Mouse (Mus musculus) G1E (cell line): ENCODE measurements at regions not wholly inside any gene's neighbourhood (a gene's known extent, or its start where the extent isn't known, plus 50 kb on each side); places are given as distances from the start of the nearest gene placed in this dataset.

ENCODE experiments used
- ATAC-seq: 2 replicates; pipeline ENCODE4 v1.8.0; 2016; ENCODE audit warnings: mild to moderate bottlenecking; ENCODE audit not compliant: insufficient number of reproducible peaks, poor library complexity, low FRiP score, severe bottlenecking; ENCODE audit errors: extremely low read depth
- DNase-seq: peaks from one replicate; pipeline ENCODE4 v3.0.0; 2012; ENCODE audit warnings: low spot score
- H3K27me3 ChIP-seq: 2 replicates; pipeline ENCODE4 v1.6.1; 2012; ENCODE audit warnings: mild to moderate bottlenecking, low read length, inconsistent platforms; ENCODE audit not compliant: insufficient read depth
- H3K36me3 ChIP-seq: replicated peaks from 2 replicates; pipeline ENCODE3; 2012; ENCODE audit warnings: mild to moderate bottlenecking, inconsistent platforms
- H3K4me1 ChIP-seq: 2 replicates; pipeline ENCODE4 v1.6.1; 2012; ENCODE audit warnings: low read depth, low read length, inconsistent platforms, mixed read lengths; ENCODE audit not compliant: insufficient read depth
- H3K4me3 ChIP-seq: 2 replicates; pipeline ENCODE4 v1.5.1; 2012; ENCODE audit warnings: low read depth, mild to moderate bottlenecking, inconsistent platforms, low read length, moderate library complexity, mixed read lengths
- H3K9me3 ChIP-seq: replicated peaks from 2 replicates; pipeline ENCODE4 v1.6.1; 2012; ENCODE audit warnings: inconsistent platforms
- CTCF ChIP-seq: IDR thresholded peaks from 2 replicates; pipeline ENCODE4 v1.5.1; 2012; ENCODE audit warnings: low read depth, low read length, inconsistent platforms, mixed read lengths
- GATA1 ChIP-seq: IDR thresholded peaks from 2 replicates; pipeline ENCODE4 v1.6.1; 2012; ENCODE audit warnings: borderline replicate concordance, low read length, inconsistent platforms, mixed read lengths
- GATA2 ChIP-seq: IDR thresholded peaks from 2 replicates; pipeline ENCODE4 v1.6.1; 2012; ENCODE audit warnings: low read depth, low read length, inconsistent platforms, borderline replicate concordance
- POLR2AphosphoS5 ChIP-seq: IDR thresholded peaks from 2 replicates; pipeline ENCODE4 v1.6.1; 2012; ENCODE audit warnings: low read depth, low read length, inconsistent platforms; ENCODE audit not compliant: insufficient replicate concordance
- TAL1 ChIP-seq: conservative IDR thresholded peaks from 2 replicates; pipeline ENCODE4 v1.6.1; 2012; ENCODE audit warnings: low read depth, low read length, inconsistent platforms, mixed read lengths

- H3K36me3 ChIP-seq: no peaks in the 10 kb centered on the region
- no peak for TF ChIP-seq GATA1
- TF ChIP-seq POLR2AphosphoS5: no peak
- no peak for TF ChIP-seq CTCF
- no peak for TF ChIP-seq GATA2
- TF ChIP-seq TAL1: no peak
- ATAC-seq (no peak), DNase-seq (no peak)
- no peak overlapping the region for H3K4me3 ChIP-seq
- H3K4me1 ChIP-seq: no peaks in the 10 kb centered on the region
- H3K27me3 ChIP-seq: no peaks in the 10 kb centered on the region
- peaks cover 19% of the 10 kb centered on the region for H3K9me3 ChIP-seq
Observed at GRCm38 (mm10) chr14:71192486-71192885, 592.9 kb upstream of the Fam160b2 start.

GRCm38 (mm10) chr14:71189360-71189759 is 589.7 kb upstream of the Fam160b2 start:
- TF ChIP-seq GATA2: no peak
- no peak for TF ChIP-seq POLR2AphosphoS5
- no peak for TF ChIP-seq GATA1
- no peak for TF ChIP-seq TAL1
- no peak for DNase-seq
- Histone ChIP-seq H3K27me3 (no peaks in the 10 kb centered on the region), H3K4me1 (no peaks in the 10 kb centered on the region), H3K9me3 (peaks cover 14% of the 10 kb centered on the region; the same call in 1 of the 2 replicates), H3K36me3 (no peaks in the 10 kb centered on the region), H3K4me3 (no peak overlapping the region)
- no peak; the same call in 1 of the 2 replicates for ATAC-seq

DNA sequence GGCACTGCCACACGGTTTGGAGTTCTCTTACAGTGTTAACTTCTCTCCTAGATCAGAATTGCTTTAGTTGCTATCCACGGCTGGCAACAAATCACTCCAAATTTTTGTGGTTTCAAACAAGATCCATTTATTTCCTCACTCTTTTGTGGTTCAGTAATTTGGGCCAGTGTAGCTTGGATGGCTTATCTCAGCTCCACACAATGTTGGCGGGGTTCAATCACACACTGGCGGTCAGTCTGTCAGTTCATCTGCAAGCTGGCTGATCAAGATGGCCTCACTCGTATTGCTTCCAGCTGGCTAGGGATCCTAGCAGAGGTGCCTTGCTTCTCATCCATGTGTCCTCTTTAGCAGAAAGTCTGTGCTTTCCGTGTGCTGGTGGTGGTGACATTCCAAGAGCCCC is 577.7 kb upstream of the Fam160b2 start:
- Histone ChIP-seq H3K9me3 (peaks cover 10% of the 10 kb centered on the region), H3K4me1 (no peaks in the 10 kb centered on the region), H3K4me3 (no peak overlapping the region), H3K27me3 (no peaks in the 10 kb centered on the region), H3K36me3 (no peaks in the 10 kb centered on the region)
- no peak for ATAC-seq
- no peak for DNase-seq
- TF ChIP-seq TAL1: no peak
- no peak for TF ChIP-seq POLR2AphosphoS5
- no peak for TF ChIP-seq CTCF
- no peak for TF ChIP-seq GATA2
- no peak for TF ChIP-seq GATA1

- no peak for DNase-seq
Observed at GRCm38 (mm10) chr14:71174175-71174574, 574.5 kb upstream of the Fam160b2 start.

GRCm38 (mm10) chr14:71159556-71159955 is 559.9 kb upstream of the Fam160b2 start:
- Histone ChIP-seq H3K27me3 (no peaks in the 10 kb centered on the region), H3K9me3 (peaks cover 7% of the 10 kb centered on the region), H3K4me1 (no peaks in the 10 kb centered on the region), H3K4me3 (no peak overlapping the region), H3K36me3 (no peaks in the 10 kb centered on the region)
- ATAC-seq (no peak), DNase-seq (no peak)
- TF ChIP-seq GATA2 (no peak), CTCF (no peak), POLR2AphosphoS5 (no peak), GATA1 (no peak), TAL1 (no peak)

More at GRCm38 (mm10) chr14:71174175-71174574, 574.5 kb upstream of the Fam160b2 start:
- no peaks in the 10 kb centered on the region for H3K4me1 ChIP-seq
- peaks cover 8% of the 10 kb centered on the region; the same call in 1 of the 2 replicates for H3K9me3 ChIP-seq
- no peaks in the 10 kb centered on the region for H3K27me3 ChIP-seq
- H3K36me3 ChIP-seq: no peaks in the 10 kb centered on the region
- H3K4me3 ChIP-seq: no peak overlapping the region
- no peak for ATAC-seq
- no peak for TF ChIP-seq POLR2AphosphoS5

- no peak overlapping the region for H3K4me3 ChIP-seq
- DNase-seq (no peak), ATAC-seq (no peak)
- H3K4me1 ChIP-seq: no peaks in the 10 kb centered on the region
- H3K36me3 ChIP-seq: no peaks in the 10 kb centered on the region
- no peaks in the 10 kb centered on the region for H3K27me3 ChIP-seq
- TF ChIP-seq GATA1: no peak
- TF ChIP-seq POLR2AphosphoS5: no peak
- no peak for TF ChIP-seq CTCF
- TF ChIP-seq TAL1: no peak
- no peak for TF ChIP-seq GATA2
- peaks cover 9% of the 10 kb centered on the region for H3K9me3 ChIP-seq
Observed at GRCm38 (mm10) chr14:71142465-71142864, 542.8 kb upstream of the Fam160b2 start.

DNA sequence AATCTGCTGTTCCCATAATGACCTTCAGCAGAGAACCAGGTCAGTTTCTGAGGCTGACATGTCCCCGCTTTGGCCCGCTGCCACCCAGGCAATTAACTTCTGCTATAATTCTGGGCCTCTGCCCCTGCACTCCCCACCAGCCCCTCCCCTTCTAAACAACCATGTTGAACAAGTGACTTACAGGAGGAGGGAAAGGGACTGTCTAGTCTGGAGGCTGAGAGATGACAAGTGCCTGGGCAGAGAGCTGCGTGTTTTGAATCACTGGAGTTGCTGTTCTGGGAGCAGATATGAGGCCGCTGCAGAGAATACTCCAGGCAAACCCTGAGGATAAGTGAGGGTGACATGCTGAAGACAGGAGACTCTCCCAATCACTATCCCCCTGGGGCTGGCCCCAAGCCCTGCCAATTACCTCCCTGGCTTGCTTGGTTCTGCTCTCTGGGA is 530.2 kb upstream of the Fam160b2 start:
- Histone ChIP-seq H3K4me1 (no peaks in the 10 kb centered on the region), H3K4me3 (no peak overlapping the region), H3K9me3 (peaks cover 30% of the 10 kb centered on the region), H3K27me3 (no peaks in the 10 kb centered on the region), H3K36me3 (no peaks in the 10 kb centered on the region)
- DNase-seq (no peak), ATAC-seq (no peak)
- TF ChIP-seq GATA1 (no peak), POLR2AphosphoS5 (no peak), TAL1 (no peak), GATA2 (no peak), CTCF (no peak)
